Mouse (Mus musculus) cerebellum, adult 2 months (tissue): ENCODE data around the gene Baz1b.

Experiments used
- CTCF ChIP-seq: fragments of 200-500 bp; IDR thresholded peaks from 2 replicates; pipeline ENCODE4 v1.5.1; 2011; ENCODE audit warnings: low read depth, mild to moderate bottlenecking, control low read depth, low read length, moderate library complexity, borderline replicate concordance; ENCODE audit not compliant: insufficient read depth
- POLR2A ChIP-seq: fragments of 200-500 bp; IDR thresholded peaks from 2 replicates; pipeline ENCODE4 v1.6.1; 2011; ENCODE audit warnings: low read length, control low read depth, borderline replicate concordance; ENCODE audit not compliant: insufficient read depth

DNA sequence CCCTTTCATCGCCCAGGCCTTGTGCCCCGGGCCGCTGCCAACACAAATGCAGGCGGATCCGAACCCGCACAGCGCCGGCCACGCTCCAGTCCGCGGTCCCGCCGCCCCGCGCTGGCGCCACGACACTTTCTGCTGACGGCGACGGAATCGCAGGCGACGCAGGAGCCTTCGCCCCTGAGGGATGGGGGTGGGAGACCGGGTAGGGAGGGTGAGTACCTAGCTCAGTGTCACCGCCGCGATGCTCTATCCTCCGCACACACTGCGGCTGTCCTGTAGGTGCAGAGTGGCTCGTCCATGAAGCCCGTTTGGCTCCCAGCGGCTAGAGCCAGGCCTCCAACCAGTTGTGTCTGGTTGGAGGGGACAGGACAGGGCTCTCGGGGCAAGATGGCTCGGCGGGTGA is 89.5 kb downstream of the Baz1b start:
- TF ChIP-seq POLR2A (no peak), CTCF (no peak)
